Mouse (Mus musculus): ENCODE data around the gene Coq8b.
A peak's percentile ranks its signal among the peaks of the same experiment; 100 is the strongest.

Coq8b gene

GRCm38 (mm10) chr7:27273739-27274351 lies 41.0 kb downstream of the Coq8b start:
- peak; percentile 39 for DNase-seq (ENCODE audit: low spot score)

- no peak for DNase-seq (ENCODE audit: low spot score)
Observed at GRCm38 (mm10) chr7:27274916-27275315, 42.1 kb downstream of the Coq8b start.

- no peak for DNase-seq (ENCODE audit: low spot score)
Observed at GRCm38 (mm10) chr7:27276021-27276420, 43.2 kb downstream of the Coq8b start.

- no peak for DNase-seq (ENCODE audit: low spot score)
Observed at GRCm38 (mm10) chr7:27277191-27277590, 44.4 kb downstream of the Coq8b start.

GRCm38 (mm10) chr7:27281717-27282116 lies 48.9 kb downstream of the Coq8b start:
- DNase-seq (ENCODE audit: low spot score) = no peak

- DNase-seq (ENCODE audit: low spot score) = no peak
Observed at GRCm38 (mm10) chr7:27282225-27282624, 49.4 kb downstream of the Coq8b start.

GRCm38 (mm10) chr7:27284865-27285697 lies 52.3 kb downstream of the Coq8b start:
- DNase-seq (ENCODE audit: low spot score) = peak; percentile 72

GRCm38 (mm10) chr7:27285698-27286066 lies 52.9 kb downstream of the Coq8b start:
- DNase-seq (ENCODE audit: low spot score) = peak; percentile 78

GRCm38 (mm10) chr7:27288732-27289131 lies 55.9 kb downstream of the Coq8b start:
- no peak for DNase-seq (ENCODE audit: low spot score)

- DNase-seq (ENCODE audit: low spot score) = no peak
Observed at GRCm38 (mm10) chr7:27290555-27290954, 57.7 kb downstream of the Coq8b start.

- DNase-seq (ENCODE audit: low spot score) = peak; percentile 63
Observed at GRCm38 (mm10) chr7:27291795-27292466, 59.1 kb downstream of the Coq8b start.

GRCm38 (mm10) chr7:27295956-27296355 lies 63.1 kb downstream of the Coq8b start:
- DNase-seq (ENCODE audit: low spot score) = peak; percentile 56

GRCm38 (mm10) chr7:27296518-27296917 lies 63.7 kb downstream of the Coq8b start:
- DNase-seq (ENCODE audit: low spot score) = no peak

GRCm38 (mm10) chr7:27298033-27298610 lies 65.3 kb downstream of the Coq8b start:
- no peak for DNase-seq (ENCODE audit: low spot score)

GRCm38 (mm10) chr7:27298816-27299215 lies 66.0 kb downstream of the Coq8b start:
- no peak for DNase-seq (ENCODE audit: low spot score)

- no peak for DNase-seq (ENCODE audit: low spot score)
Observed at GRCm38 (mm10) chr7:27300351-27300750, 67.5 kb downstream of the Coq8b start.

- DNase-seq (ENCODE audit: low spot score) = no peak
Observed at GRCm38 (mm10) chr7:27300801-27301200, 68.0 kb downstream of the Coq8b start.

- peak; percentile 79 for DNase-seq (ENCODE audit: low spot score)
Observed at GRCm38 (mm10) chr7:27302172-27302571, 69.3 kb downstream of the Coq8b start.

- DNase-seq (ENCODE audit: low spot score) = no peak
Observed at GRCm38 (mm10) chr7:27305091-27305730, 72.4 kb downstream of the Coq8b start.

- peak; percentile 62 for DNase-seq (ENCODE audit: low spot score)
Observed at GRCm38 (mm10) chr7:27306161-27307160, 73.6 kb downstream of the Coq8b start.

GRCm38 (mm10) chr7:27307551-27307950 lies 74.7 kb downstream of the Coq8b start:
- no peak for DNase-seq (ENCODE audit: low spot score)

Data from urinary bladder, postnatal 14 days (tissue).